Mouse (Mus musculus) liver, embryonic 14.5 days (tissue): Measurements from ENCODE around the gene Prrt4. TPM values are rescaled to one million over a fixed set of nuclear protein-coding genes. Genes with fewer than 3 reads are reported as not detected.

ENCODE experiments used
- ATAC-seq: fragments of 200-750 bp; cut with Nextera tagmentation; 2 replicates; pipeline ENCODE4 v1.8.0; 2017; ENCODE audit warnings: moderate number of reproducible peaks, mild to moderate bottlenecking, moderate library complexity; ENCODE audit not compliant: insufficient read depth
- DNase-seq, 3 experiments: peaks; one replicate each; pipeline ENCODE4 v3.0.0-alpha.2; 2012 to 2013; ENCODE audit warnings: low read depth in 3 of 3, low spot score in 3 of 3
- H3K27ac ChIP-seq: fragments of 300-500 bp; sonication (generic); 2 replicates; pipeline ENCODE4 v1.5.1; 2014; ENCODE audit warnings: moderate library complexity, mild to moderate bottlenecking, control low read depth, inconsistent platforms
- H3K27me3 ChIP-seq: fragments of 300-500 bp; sonication (generic); 2 replicates; pipeline ENCODE4 v1.6.1; 2014; ENCODE audit warnings: mild to moderate bottlenecking, low read length, moderate library complexity; ENCODE audit not compliant: control insufficient read depth, insufficient read depth
- H3K36me3 ChIP-seq: fragments of 300-500 bp; sonication (generic); replicated peaks from 2 replicates; pipeline ENCODE4 v1.6.1; 2014; ENCODE audit warnings: low read depth; ENCODE audit not compliant: control insufficient read depth, insufficient read depth
- H3K4me1 ChIP-seq, 2 experiments: fragments of 200-500 bp in 1 of 2; fragments of 300-500 bp in 1 of 2; sonication (generic) in 1 of 2; replicated peaks; 2 replicates each; pipeline ENCODE4 v1.6.1; 2012 to 2014; ENCODE audit warnings: antibody characterized with exemption in 1 of 2, inconsistent platforms in 1 of 2, low read length in 1 of 2; ENCODE audit not compliant: control insufficient read depth in 2 of 2, insufficient read depth in 2 of 2
- H3K4me2 ChIP-seq: fragments of 300-500 bp; sonication (generic); 2 replicates; pipeline ENCODE4 v1.6.1; 2014; ENCODE audit warnings: low read depth, mild to moderate bottlenecking, control low read depth, moderate library complexity
- H3K4me3 ChIP-seq, 2 experiments: fragments of 200-500 bp in 1 of 2; fragments of 300-500 bp in 1 of 2; sonication (generic) in 1 of 2; 2 replicates each; pipeline ENCODE4 v1.5.1; 2012 to 2014; ENCODE audit warnings: low read depth in 2 of 2, low read length in 2 of 2, mild to moderate bottlenecking in 2 of 2, control low read depth in 1 of 2, inconsistent platforms in 1 of 2, moderate library complexity in 1 of 2; ENCODE audit not compliant: insufficient read depth in 1 of 2
- H3K9ac ChIP-seq: fragments of 300-500 bp; sonication (generic); replicated peaks from 2 replicates; pipeline ENCODE4 v1.6.1; 2014; ENCODE audit warnings: mild to moderate bottlenecking, control low read depth, moderate library complexity
- H3K9me3 ChIP-seq: fragments of 300-500 bp; sonication (generic); 2 replicates; pipeline ENCODE4 v1.6.1; 2016; ENCODE audit warnings: low read length, mixed read lengths; ENCODE audit not compliant: control insufficient read depth
- CTCF ChIP-seq: IDR thresholded peaks from 2 replicates; pipeline ENCODE4 v1.5.1; 2016; ENCODE audit warnings: antibody characterized with exemption, low read depth, control low read depth
- EP300 ChIP-seq: IDR thresholded peaks from 2 replicates; pipeline ENCODE4 v1.6.1; 2016; ENCODE audit warnings: antibody characterized with exemption, low read depth
- WGBS: fragments of 180-500 bp; shearing (Covaris S2); extraction: QIAGEN DNeasy Blood & Tissue Kit; methylation state at CpG from one replicate; pipeline ENCODE4 v1.1.7; 2014; ENCODE audit not compliant: insufficient replicate concordance; 5-methylcytosine and 5-hydroxymethylcytosine counted together
- polyA plus RNA-seq, 2 experiments: library from polyadenylated mRNA; depleted of rRNA in 1 of 2; stranded (reverse) in 1 of 2; unstranded in 1 of 2; fragments of >200 nt; fragmentation: Nextera tagmentation in 1 of 2; extraction: Ambion mirVana in 1 of 2; gene quantifications; 2 replicates each; pipeline versions ENCODE4 v1.2.1 to v1.2.3; 2012 to 2014

Gene Prrt4
- polyA plus RNA-seq, 2 experiments: 0.01 TPM; not detected in 1

DNA sequence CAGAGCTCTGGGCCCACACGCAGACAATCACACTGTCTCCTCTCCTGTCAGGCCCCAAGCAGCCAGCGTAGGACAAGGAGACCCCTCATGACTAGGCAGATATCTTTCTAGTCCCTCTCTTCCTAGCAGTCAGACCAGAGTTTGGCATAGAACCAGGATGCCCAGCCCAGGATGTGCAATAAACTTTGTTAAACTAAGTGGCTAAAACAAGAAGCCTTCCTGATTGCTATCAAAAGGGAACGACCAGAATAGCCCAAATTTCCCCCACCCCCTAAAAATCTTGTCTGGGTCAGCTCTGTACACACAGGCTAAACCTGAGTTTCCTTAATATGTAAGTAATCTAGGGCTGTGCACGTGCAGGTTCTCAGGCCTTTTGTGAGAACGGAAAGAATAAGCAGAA, 28.8 kb upstream of the Prrt4 start:
- Histone ChIP-seq H3K36me3 (no peaks in the 10 kb centered on the region), H3K4me1 (no peaks in the 10 kb centered on the region; a peak in 1 of 4 replicates), H3K27ac (no peak overlapping the region), H3K9ac (no peak overlapping the region), H3K4me2 (no peak overlapping the region), H3K4me3 (no peak overlapping the region), H3K27me3 (no peaks in the 10 kb centered on the region), H3K9me3 (no peaks in the 10 kb centered on the region)
- ATAC-seq (no peak), DNase-seq (no peak)
- TF ChIP-seq CTCF (no peak), EP300 (no peak)
- 51% methylated on average over 5 of the region's 5 CpGs for WGBS

GRCm38 (mm10) chr6:29207017-29207416, 27.6 kb upstream of the Prrt4 start:
- H3K4me3 ChIP-seq: no peak overlapping the region
- H3K36me3 ChIP-seq: no peaks in the 10 kb centered on the region
- no peak for TF ChIP-seq EP300
- TF ChIP-seq CTCF: no peak
- H3K27ac ChIP-seq: no peak overlapping the region
- no peak overlapping the region for H3K4me2 ChIP-seq
- DNase-seq (no peak), ATAC-seq (no peak)
- H3K27me3 ChIP-seq: no peaks in the 10 kb centered on the region
- no peak overlapping the region for H3K9ac ChIP-seq
- no peaks in the 10 kb centered on the region for H3K9me3 ChIP-seq
- 64% methylated on average over 5 of the region's 5 CpGs for WGBS
- H3K4me1 ChIP-seq: no peaks in the 10 kb centered on the region; a peak in 1 of 4 replicates

- no peak overlapping the region for H3K9ac ChIP-seq
- no peaks in the 10 kb centered on the region for H3K36me3 ChIP-seq
- no peaks in the 10 kb centered on the region for H3K4me1 ChIP-seq
- H3K9me3 ChIP-seq: no peaks in the 10 kb centered on the region
- no peaks in the 10 kb centered on the region for H3K27me3 ChIP-seq
- no peak for ATAC-seq
- H3K4me2 ChIP-seq: no peak overlapping the region
- WGBS: 76% methylated on average over 10 of the region's 10 CpGs
- TF ChIP-seq CTCF (no peak), EP300 (no peak)
- H3K4me3 ChIP-seq: no peak overlapping the region
- no peak for DNase-seq
- H3K27ac ChIP-seq: no peak overlapping the region
These were observed 26.6 kb upstream of the Prrt4 start for GRCm38 (mm10) chr6:29206006-29206405.

DNA sequence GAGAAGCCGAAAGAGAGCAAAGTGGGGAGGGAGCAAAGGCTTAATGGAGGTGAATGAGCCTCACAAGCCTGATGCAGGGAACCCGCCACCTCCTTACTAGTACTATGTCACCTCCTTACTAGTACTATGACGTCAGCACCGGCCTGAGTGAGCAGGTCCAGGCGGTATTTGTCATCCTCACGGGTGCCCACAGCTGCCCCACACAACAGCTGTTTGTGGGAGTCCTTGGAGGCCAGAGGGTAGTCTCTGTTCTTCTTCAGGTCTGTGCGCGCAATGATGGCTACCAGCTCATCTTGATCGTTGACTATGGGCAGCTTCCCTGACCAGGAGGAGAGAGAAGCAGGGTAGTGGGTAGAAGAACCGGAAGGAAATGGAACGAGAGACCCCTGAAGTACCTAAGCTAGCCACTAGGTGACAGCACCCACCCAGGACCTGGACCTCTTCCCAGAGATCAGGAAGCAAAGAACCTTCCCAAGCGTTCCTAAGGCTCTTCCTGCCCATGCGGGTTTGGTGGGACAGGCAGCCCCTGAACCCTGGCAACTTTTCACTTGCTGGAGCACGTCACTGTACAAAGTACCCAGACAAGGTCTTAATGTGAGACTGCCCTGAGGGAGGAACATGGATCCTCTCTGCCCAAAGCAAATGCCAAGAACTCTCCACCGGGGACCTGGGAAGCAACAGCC, 25.7 kb upstream of the Prrt4 start:
- Histone ChIP-seq H3K9ac (no peak overlapping the region), H3K4me3 (no peak overlapping the region), H3K4me1 (no peaks in the 10 kb centered on the region), H3K27me3 (no peaks in the 10 kb centered on the region), H3K27ac (no peak overlapping the region), H3K36me3 (no peaks in the 10 kb centered on the region), H3K4me2 (no peak overlapping the region), H3K9me3 (no peaks in the 10 kb centered on the region)
- 47% methylated on average over 15 of the region's 15 CpGs for WGBS
- DNase-seq: no peak
- TF ChIP-seq EP300: no peak
- TF ChIP-seq CTCF: peak; percentile 85
- ATAC-seq: no peak

DNA sequence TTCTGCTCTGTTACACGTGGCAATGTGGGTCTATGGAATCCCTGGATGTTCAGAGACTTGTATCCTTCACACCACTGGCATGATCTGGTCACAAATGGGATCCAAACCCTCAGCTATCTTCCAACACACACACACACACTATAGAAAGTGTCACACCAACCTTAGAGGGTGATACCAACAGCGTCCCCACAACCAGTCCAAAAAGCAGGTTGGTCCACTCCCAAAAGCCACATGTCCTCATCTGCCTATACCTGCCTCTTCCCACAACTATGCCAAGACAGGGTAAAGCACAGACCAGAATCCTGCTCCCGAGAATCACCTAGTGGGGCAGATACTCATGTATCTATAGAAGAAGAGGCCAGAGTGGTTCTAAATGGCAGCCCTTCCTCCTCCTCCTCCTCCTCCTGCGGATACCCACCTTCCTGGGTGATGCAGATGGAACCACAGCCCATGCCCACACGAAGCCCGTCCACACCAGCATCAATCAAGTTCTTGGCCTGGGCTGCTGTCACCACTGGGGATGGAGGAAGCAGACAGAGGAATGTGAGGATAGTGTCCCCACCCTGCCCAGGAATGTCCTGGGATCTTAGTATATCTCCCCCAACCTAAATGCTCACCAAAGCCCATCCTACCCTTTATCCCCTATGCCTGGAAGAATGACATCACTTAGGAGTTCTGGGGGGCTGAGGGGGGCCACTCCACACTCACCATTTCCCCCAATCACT, 24.6 kb upstream of the Prrt4 start:
- DNase-seq (no peak), ATAC-seq (no peak)
- Histone ChIP-seq H3K4me1 (0 out of 4 replicates have a peak, but pooled peaks cover 0 to 1% of the 10 kb centered on the region in 2 experiments), H3K4me3 (no peak overlapping the region), H3K27me3 (no peaks in the 10 kb centered on the region; the same call in 1 of the 2 replicates), H3K9me3 (no peaks in the 10 kb centered on the region), H3K9ac (no peak overlapping the region), H3K4me2 (no peak overlapping the region), H3K36me3 (no peaks in the 10 kb centered on the region), H3K27ac (no peak overlapping the region)
- 66% methylated on average over 6 of the region's 6 CpGs for WGBS
- no peak for TF ChIP-seq EP300
- no peak for TF ChIP-seq CTCF
